Mouse (Mus musculus) heart, postnatal 14 days (tissue): ENCODE measurements at regions not wholly inside any gene's neighbourhood (a gene's known extent, or its start where the extent isn't known, plus 50 kb on each side); places are given as distances from the start of the nearest gene placed in this dataset.
"Not testable (repeated sequence)": the region's sequence is repeated elsewhere in the genome, so short reads cannot be mapped to it uniquely, and the experiment has no call there.

Experiments used
- DNase-seq, 2 experiments: peaks; one replicate each; pipeline ENCODE4 v3.0.0; 2021 to 2022
- intact Hi-C: fragments of 180-260 bp; cut with DNase I; formaldehyde crosslinking; loops from one replicate; pipeline ENCODE4 v1.15.1; 2025

GRCm38 (mm10) chr11:23079936-23080794 is 72.8 kb downstream of the Fam161a start:
- intact Hi-C loops = loop anchor here (5.0 kb wide), 1 partner anchor 38 kb away; no protein-coding TSS in a partner anchor
- DNase-seq = peak; percentile 1 to 11

- intact Hi-C loops = no loop called here
- no peak for DNase-seq
Observed at GRCm38 (mm10) chr11:23081616-23082015, 74.3 kb downstream of the Fam161a start.

GRCm38 (mm10) chr11:23083811-23084210 is 76.5 kb downstream of the Fam161a start:
- DNase-seq, intact Hi-C loops: not testable (repeated sequence)

DNA sequence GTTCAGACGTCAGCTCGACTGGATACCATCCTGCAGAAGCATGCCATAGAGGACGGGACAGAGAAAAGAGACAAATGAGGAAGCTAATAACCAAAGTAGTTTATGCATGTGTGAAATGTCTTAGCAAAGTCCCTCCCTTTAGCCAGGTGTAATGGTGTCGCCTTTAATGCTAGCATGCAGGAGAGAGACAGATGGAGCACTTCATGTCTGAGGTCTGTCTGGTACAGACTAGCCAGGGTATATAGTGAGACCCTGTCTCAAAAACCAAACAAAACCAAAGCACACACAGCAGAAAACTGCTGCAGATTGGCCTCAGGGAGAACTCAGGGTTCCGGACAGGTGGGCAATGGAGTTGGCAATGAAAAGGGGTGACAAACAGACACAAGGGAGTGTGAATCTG is 88.0 kb downstream of the Fam161a start:
- DNase-seq = no peak

GRCm38 (mm10) chr11:23095723-23096122 is 88.4 kb downstream of the Fam161a start:
- DNase-seq, intact Hi-C loops: not testable (repeated sequence)

More for the DNA sequence above, 88.0 kb downstream of the Fam161a start:
- intact Hi-C loops = no loop called here

DNA sequence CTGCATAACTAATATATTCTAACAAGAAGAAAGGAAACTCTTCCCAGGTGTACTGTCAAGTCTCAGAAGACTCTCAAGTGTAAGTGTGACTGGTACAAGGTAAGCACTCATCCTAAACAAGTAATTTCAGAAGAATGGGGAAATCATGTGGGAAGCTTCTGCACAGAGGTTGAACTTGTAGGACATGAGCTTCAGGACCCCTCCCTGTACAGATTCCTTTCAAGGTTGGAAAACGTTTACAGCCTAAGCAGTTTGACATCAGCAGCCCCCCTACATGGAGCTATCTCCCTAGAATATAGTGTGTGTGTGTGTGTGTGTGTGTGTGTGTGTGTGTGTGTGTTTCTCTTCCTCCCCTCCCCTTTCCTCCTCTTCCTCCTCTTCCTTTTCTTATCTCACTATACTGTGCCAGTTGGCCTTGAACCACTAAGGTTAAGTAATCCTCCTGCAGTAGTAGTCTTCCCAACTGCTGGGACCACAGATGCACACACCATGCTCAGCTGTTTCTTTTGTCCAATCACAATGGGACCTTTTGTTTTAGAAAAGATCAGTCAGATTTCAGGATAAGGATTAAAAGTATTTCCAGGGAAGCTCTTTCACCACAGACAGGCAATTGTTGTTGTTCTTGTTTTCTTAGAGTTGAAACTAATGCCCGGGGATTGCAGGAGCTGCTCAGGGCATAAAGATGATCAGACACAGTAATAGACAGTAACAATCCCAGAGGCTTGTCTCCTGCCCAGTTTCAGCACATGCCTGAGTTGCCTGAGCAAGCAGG is 89.3 kb downstream of the Fam161a start:
- no peak for DNase-seq
- intact Hi-C loops = no loop called here

- DNase-seq = no peak
- intact Hi-C loops = no loop called here
Observed at GRCm38 (mm10) chr11:23097223-23097490, 89.8 kb downstream of the Fam161a start.

GRCm38 (mm10) chr11:23114636-23115035 is 107.3 kb downstream of the Fam161a start:
- intact Hi-C loops = no loop called here
- DNase-seq = no peak

DNA sequence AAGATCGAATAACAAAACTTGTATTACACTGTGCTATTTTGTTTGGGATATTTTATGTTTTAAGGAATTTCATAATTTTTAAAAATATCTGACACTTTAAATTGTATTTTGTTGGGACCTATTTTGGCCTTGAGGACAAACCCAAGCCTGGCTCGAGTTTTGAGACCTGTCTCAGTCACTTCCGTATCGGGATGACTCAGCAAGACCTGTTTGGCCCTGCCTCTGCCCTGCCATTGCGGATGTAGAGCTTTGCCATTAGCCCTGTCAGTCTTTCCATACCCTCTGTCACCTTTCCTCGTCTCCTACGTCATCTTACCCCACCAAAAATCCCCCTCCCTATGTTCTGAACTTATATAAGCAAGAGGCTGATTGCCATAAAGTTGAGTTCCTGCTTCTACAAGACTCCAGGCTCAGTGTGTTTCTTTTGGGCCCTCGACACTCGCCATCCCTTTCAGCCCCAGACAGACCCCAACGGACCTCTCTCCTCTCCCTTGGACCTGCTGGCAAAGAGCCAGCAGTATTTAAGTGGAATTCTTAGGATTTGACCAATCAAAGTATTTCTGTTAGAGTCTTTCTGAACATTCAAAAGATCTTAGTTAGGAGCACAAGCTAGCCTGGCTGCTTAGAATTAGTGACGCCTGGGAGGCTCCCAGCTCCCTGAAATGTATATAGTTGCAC is 113.3 kb downstream of the Fam161a start:
- intact Hi-C loops = no loop called here
- no peak for DNase-seq

- DNase-seq = peak; percentile 14 to 23
- intact Hi-C loops = no loop called here
Observed at GRCm38 (mm10) chr11:23124198-23124951, 117.0 kb downstream of the Fam161a start.

- intact Hi-C loops = no loop called here
- no peak for DNase-seq
Observed at GRCm38 (mm10) chr11:23131122-23131521, 123.8 kb downstream of the Fam161a start.

GRCm38 (mm10) chr11:23131632-23132031 is 124.2 kb upstream of the Xpo1 start:
- intact Hi-C loops = no loop called here

DNA sequence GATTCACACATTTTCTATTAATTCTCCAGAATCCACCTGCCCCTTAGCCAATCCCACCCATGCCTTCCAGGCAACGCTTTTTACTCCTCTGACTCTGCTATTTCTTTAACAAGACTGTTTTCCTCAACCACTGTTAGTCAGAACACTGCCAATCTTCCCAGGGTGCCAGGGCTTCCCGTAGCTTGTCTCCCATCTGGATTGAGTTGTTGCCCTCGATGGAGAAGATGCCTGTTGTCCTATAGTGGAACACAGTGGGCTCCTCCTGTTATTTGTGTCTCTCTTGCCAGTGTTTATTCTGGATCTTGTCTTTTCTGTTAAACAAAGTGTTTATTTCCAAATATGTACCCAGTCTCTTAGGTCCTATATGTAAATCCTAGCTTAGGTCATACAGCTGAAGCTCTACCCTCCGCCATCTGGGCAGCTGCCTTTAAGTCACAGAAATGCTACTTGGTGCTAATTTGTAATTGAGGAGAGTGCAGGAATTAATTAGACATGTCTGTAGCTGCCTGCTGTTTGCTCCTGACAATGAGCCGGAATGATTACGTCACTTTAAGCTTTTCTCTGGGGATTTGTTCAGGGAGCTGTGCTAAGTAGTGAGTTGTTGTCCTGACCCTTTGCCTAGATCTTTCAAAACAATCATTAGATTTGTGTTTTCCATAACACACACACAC is 115.3 kb upstream of the Xpo1 start:
- intact Hi-C loops = no loop called here
- DNase-seq = peak in 1 of 2 experiments; percentile 12

More at GRCm38 (mm10) chr11:23131632-23132031, 124.2 kb upstream of the Xpo1 start:
- DNase-seq = no peak

DNA sequence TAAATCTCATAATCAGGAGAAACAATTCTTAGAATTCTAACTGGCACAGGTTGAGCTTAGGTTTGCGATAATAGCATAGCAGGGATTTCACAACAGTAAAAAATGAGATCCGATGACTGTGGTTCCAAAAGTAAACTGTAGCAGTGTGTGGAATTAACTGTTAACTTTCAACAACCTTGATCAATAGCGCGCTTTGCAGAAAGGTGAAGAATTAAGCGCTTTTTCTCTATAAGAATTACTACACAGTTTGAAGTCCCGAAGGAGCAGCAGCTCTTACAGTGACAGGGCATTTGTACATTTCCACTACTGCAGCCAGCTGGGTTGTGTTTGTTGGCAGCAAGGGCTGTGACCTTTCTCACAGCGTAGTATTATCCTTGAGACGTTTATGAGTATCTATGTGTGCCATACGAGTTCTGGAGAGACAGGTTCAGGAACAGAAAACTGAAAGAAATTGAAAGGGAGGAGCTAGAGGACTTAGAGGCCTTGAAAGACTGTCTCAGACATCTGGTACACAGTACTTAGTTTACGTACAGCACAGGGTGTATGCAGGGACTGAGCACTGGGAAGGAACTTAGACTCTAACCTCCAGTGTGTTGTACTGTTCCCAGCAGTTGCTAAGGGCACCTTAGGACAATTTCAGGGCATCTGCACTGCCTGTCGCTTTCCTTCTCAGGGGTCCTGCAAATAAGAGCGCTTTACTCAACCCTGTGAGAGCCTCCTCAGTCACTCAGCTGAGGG is 114.6 kb upstream of the Xpo1 start:
- intact Hi-C loops = no loop called here
- DNase-seq = peak in 1 of 2 experiments; percentile 4

DNA sequence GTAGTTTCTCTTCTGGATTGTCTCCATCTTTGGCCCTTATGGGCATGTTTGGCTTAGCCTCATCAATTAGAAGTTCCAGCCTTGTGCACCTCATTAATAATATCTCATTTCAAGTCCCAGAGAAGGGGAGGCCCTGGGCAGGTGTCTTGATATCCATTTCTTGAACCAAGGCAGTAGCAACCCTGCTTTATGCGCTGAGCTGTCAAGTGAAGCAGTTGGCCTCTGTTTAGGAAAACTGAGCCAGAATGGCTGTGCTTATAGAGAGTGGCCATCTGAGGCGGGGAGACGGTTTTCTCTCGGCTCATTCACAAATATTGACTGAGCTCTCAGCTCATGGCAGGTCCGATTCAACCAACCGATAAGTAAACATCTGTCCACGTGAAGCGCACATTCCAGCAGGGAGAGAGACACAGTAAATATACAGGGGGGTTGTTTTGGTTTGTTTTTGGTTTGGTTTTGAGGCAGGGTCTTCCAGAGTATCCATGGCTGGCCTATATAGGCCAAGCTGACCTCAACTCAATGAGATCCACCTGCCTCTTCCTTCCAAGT is 107.7 kb upstream of the Xpo1 start:
- intact Hi-C loops = loop anchor here (5.0 kb wide), 2 partner anchors 161 to 516 kb away; no protein-coding TSS in a partner anchor
- DNase-seq = no peak

- DNase-seq = peak in 1 of 2 experiments; percentile 25
- intact Hi-C loops = loop anchor here (1.0 to 5.0 kb wide), 5 partner anchors 38 to 517 kb away; partner anchors contain the start of gene Xpo1
Observed at GRCm38 (mm10) chr11:23149556-23150244, 106.1 kb upstream of the Xpo1 start.

DNA sequence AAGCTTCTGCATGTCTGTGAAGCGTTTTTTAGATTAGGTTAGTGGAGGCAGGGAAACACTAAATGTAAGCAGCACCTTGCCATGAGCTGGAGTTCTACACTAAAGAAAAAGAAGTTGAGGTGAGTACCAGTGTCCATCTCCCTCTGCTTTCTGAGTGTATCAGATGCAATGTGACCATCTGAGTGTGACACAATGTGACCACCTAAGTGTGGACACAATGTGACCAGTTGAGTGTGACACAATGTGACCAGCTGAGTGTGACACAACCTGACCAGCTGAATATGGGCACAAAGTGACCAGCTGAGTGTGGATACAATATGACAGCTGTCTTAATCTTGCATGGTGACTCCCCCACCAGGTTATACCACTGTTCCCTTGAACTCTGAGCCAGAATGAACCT is 101.0 kb upstream of the Xpo1 start:
- intact Hi-C loops = loop anchor here (5.0 kb wide), 2 partner anchors 32 to 102 kb away; partner anchors contain the start of gene Xpo1

More for the DNA sequence above, 101.0 kb upstream of the Xpo1 start:
- no peak for DNase-seq
